Mouse (Mus musculus): ENCODE results near the gene Megf11. TPM values are rescaled to one million over a fixed set of nuclear protein-coding genes. Genes with fewer than 3 reads are reported as not detected.
A peak's percentile ranks its signal among the peaks of the same experiment; 100 is the strongest.

The Megf11 gene
- polyA plus RNA-seq, 1 experiment from 2014 or later, result 0.23 TPM

DNA sequence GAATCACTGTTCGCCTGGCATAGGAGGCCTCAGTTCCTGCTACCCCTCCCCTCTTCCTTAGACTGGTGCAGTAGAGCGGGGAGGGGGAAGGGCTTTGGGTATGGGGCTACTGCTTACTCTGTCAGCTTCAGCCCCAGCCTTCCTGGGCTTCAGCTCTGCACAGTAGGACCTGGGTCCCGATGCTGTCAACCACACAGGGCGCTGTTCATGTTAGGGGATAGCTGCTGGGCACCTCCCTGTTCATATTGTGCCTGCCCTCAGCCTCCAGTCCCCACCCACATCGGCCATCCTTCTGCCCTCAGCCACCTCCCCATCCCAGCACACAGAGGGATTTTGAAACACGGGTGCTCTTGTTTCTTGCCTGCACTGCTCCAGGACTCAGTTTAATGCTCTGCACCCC, 61.6 kb downstream of the Megf11 start:
- Histone ChIP-seq H3K9me3 (replicated peaks) (no peaks in the 10 kb centered on the region), H3K27ac (0 out of 2 replicates have a peak overlapping the region, but pooled peaks have one; percentile 11), H3K9ac (no peak overlapping the region), H3K4me1 (replicated peaks) (peaks cover 34% of the 10 kb centered on the region), H3K4me3 (replicated peaks) (no peak overlapping the region), H3K36me3 (no peaks in the 10 kb centered on the region), H3K27me3 (0 out of 2 replicates have a peak, but pooled peaks cover 3% of the 10 kb centered on the region), H3K4me2 (peak overlapping the region; percentile 12; the same call in 1 of the 2 replicates)
- DNase-seq (no peak), ATAC-seq (ENCODE audit: low read depth) (peak; percentile 54)
- WGBS (ENCODE audit: insufficient replicate concordance), result 28% methylated on average over 6 of the region's 6 CpGs

DNA sequence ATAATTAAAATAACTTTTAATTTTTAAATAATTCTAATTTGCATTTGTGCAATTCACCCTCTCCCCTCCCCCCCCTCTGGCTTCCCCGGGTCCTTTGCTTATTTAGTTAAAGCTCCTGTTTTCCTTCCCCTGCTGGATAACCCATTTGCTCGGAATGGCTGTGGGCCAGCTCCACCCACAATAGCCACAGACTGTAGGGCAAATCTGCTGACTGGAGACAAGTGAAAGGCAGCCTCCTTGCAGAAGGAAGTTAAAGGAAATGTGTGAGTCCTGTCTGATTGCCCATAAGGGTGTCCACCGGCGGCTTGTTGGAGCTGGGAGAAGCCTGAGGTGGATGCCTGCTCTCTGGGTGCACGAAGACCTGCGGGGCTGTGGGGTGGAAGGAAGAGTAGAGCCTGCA, 62.1 kb downstream of the Megf11 start:
- no peak overlapping the region for H3K4me3 ChIP-seq (replicated peaks)
- H3K4me2 ChIP-seq, result peak overlapping the region; percentile 26
- peak overlapping the region; percentile 62 for H3K27ac ChIP-seq
- no peak overlapping the region for H3K9ac ChIP-seq
- H3K27me3 ChIP-seq, result 0 out of 2 replicates have a peak, but pooled peaks cover 3% of the 10 kb centered on the region
- ATAC-seq (ENCODE audit: low read depth), result peak; percentile 56
- no peaks in the 10 kb centered on the region for H3K9me3 ChIP-seq (replicated peaks)
- H3K4me1 ChIP-seq (replicated peaks), result peaks cover 37% of the 10 kb centered on the region
- no peak for DNase-seq
- no peaks in the 10 kb centered on the region for H3K36me3 ChIP-seq
- 5% methylated on average over 6 of the region's 6 CpGs for WGBS (ENCODE audit: insufficient replicate concordance)

GRCm38 (mm10) chr9:64452769-64453168, 67.3 kb downstream of the Megf11 start:
- ATAC-seq (ENCODE audit: low read depth) (0 out of 2 replicates have a peak, but pooled peaks have one; percentile 31), DNase-seq (no peak)
- H3K4me3 ChIP-seq (replicated peaks), result no peak overlapping the region
- H3K27me3 ChIP-seq, result peaks cover 6% of the 10 kb centered on the region; the same call in 1 of the 2 replicates
- WGBS (ENCODE audit: insufficient replicate concordance), result 15% methylated on average over 5 of the region's 5 CpGs
- H3K36me3 ChIP-seq, result no peaks in the 10 kb centered on the region
- H3K4me2 ChIP-seq, result no peak overlapping the region
- no peaks in the 10 kb centered on the region for H3K9me3 ChIP-seq (replicated peaks)
- no peak overlapping the region for H3K9ac ChIP-seq
- no peak overlapping the region for H3K27ac ChIP-seq
- peaks cover 44% of the 10 kb centered on the region for H3K4me1 ChIP-seq (replicated peaks)

DNA sequence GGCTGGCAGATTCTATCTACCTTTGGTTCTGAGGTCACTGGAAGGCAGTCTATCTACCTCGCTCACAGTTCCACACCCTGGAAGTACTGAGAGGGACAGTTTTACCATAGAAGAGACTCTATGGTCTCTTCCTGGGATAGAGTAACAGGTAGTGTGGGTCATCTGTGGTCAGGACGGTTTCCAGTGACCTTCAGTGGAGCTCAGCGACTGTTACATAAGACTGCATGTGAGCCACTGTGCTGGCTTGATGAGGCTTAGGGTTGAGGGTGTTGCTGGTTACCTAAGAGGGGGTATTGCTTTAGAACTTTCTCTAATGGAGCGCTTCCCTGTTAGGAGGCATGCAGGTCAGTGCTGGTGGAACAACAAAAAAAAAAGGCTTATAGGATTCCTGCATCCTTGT, 68.8 kb downstream of the Megf11 start:
- Histone ChIP-seq H3K4me2 (no peak overlapping the region), H3K9me3 (replicated peaks) (no peaks in the 10 kb centered on the region), H3K27me3 (peaks cover 6% of the 10 kb centered on the region; the same call in 1 of the 2 replicates), H3K27ac (no peak overlapping the region), H3K4me3 (replicated peaks) (no peak overlapping the region), H3K36me3 (no peaks in the 10 kb centered on the region), H3K4me1 (replicated peaks) (peaks cover 29% of the 10 kb centered on the region), H3K9ac (no peak overlapping the region)
- 54% methylated on average over 4 of the region's 4 CpGs for WGBS (ENCODE audit: insufficient replicate concordance)
- ATAC-seq (ENCODE audit: low read depth) (no peak), DNase-seq (no peak)

- WGBS (ENCODE audit: insufficient replicate concordance), result 30% methylated on average over 9 of the region's 9 CpGs
- H3K27ac ChIP-seq, result no peak overlapping the region
- ATAC-seq (ENCODE audit: low read depth), result no peak
- no peaks in the 10 kb centered on the region for H3K9me3 ChIP-seq (replicated peaks)
- H3K9ac ChIP-seq, result no peak overlapping the region
- peaks cover 6% of the 10 kb centered on the region; the same call in 1 of the 2 replicates for H3K27me3 ChIP-seq
- H3K4me1 ChIP-seq (replicated peaks), result peaks cover 24% of the 10 kb centered on the region
- no peak overlapping the region for H3K4me3 ChIP-seq (replicated peaks)
- H3K36me3 ChIP-seq, result no peaks in the 10 kb centered on the region
- DNase-seq, result no peak
- H3K4me2 ChIP-seq, result no peak overlapping the region
These were observed 70.5 kb downstream of the Megf11 start for GRCm38 (mm10) chr9:64455910-64456309.

- no peak overlapping the region for H3K9ac ChIP-seq
- no peak for ATAC-seq (ENCODE audit: low read depth)
- no peak overlapping the region for H3K4me3 ChIP-seq (replicated peaks)
- H3K27me3 ChIP-seq, result peaks cover 6% of the 10 kb centered on the region; the same call in 1 of the 2 replicates
- DNase-seq, result no peak
- H3K36me3 ChIP-seq, result no peaks in the 10 kb centered on the region
- no peak overlapping the region for H3K27ac ChIP-seq
- peaks cover 21% of the 10 kb centered on the region for H3K4me1 ChIP-seq (replicated peaks)
- H3K4me2 ChIP-seq, result no peak overlapping the region
- 45% methylated on average over 7 of the region's 7 CpGs for WGBS (ENCODE audit: insufficient replicate concordance)
- H3K9me3 ChIP-seq (replicated peaks), result no peaks in the 10 kb centered on the region
These were observed 72.2 kb downstream of the Megf11 start for GRCm38 (mm10) chr9:64457596-64457995.

DNA sequence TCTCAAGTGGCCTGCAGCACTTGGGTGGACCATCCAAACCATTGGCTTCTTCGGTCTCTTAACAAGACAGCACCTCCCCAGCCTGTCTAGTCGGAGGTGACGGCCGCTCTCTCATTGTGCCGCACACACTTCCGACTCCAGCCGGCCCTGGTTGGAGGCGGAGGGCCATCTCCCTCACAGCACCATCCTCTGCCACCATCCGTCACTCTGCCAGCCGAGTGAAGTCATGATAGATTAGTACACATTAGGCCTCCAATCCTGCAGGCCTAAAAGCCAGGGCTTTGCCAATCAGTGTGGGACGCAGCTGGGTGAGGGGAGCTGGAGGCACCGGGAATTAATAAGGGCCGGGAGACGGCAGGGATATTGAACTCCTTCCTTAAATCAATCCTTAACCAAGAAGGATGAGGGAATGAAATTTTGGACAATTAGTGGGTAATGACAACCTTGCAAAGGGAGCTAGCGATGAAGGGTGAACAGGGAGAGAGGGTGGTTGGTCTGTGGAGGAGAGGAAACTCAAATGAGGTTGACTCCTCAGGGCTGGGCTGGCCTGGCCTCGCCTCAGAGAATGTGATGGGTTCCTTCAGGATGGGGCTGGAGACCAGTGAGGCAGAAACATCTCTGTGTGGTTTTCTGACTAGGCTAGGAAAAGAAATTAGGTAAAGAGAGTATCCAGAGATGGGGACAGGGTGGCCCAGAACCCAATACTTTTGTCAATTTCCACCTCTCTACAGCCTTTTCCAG, 76.3 kb downstream of the Megf11 start:
- peaks cover 3% of the 10 kb centered on the region; the same call in 1 of the 2 replicates for H3K27me3 ChIP-seq
- H3K9ac ChIP-seq, result no peak overlapping the region
- ATAC-seq (ENCODE audit: low read depth), result no peak
- no peak for DNase-seq
- H3K36me3 ChIP-seq, result no peaks in the 10 kb centered on the region
- H3K9me3 ChIP-seq (replicated peaks), result no peaks in the 10 kb centered on the region
- whole genome bisulfite sequencing (ENCODE audit: insufficient replicate concordance), result 80% methylated on average over 16 of the region's 16 CpGs
- H3K27ac ChIP-seq, result no peak overlapping the region
- H3K4me1 ChIP-seq (replicated peaks), result peaks cover 8% of the 10 kb centered on the region; the same call in 1 of the 2 replicates
- no peak overlapping the region for H3K4me2 ChIP-seq
- H3K4me3 ChIP-seq (replicated peaks), result no peak overlapping the region

DNA sequence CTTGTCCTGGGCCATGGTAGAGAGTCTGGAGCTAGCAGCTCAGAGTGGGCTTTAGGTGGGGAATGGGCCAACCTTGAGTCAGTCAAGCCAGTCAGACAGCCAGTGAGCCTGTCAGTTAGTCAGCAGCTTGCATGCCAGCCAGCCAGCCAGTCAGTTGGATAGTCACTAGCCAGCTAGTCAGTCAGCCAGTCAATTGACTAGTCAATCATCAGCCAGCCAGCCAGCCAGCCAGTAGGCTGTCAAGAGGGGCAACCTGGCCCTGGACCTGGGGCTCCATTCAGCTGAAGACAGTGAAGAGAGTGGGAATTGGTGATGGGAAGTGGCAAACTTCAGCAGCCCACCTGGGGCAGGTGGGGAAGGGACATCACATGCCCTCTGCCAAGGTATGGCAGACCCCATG, 77.4 kb downstream of the Megf11 start:
- Histone ChIP-seq H3K4me1 (replicated peaks) (no peaks in the 10 kb centered on the region), H3K27me3 (peaks cover 3% of the 10 kb centered on the region; the same call in 1 of the 2 replicates), H3K36me3 (no peaks in the 10 kb centered on the region), H3K9ac (no peak overlapping the region), H3K4me3 (replicated peaks) (no peak overlapping the region), H3K27ac (no peak overlapping the region), H3K4me2 (no peak overlapping the region), H3K9me3 (replicated peaks) (no peaks in the 10 kb centered on the region)
- DNase-seq (no peak), ATAC-seq (ENCODE audit: low read depth) (no peak)

DNA sequence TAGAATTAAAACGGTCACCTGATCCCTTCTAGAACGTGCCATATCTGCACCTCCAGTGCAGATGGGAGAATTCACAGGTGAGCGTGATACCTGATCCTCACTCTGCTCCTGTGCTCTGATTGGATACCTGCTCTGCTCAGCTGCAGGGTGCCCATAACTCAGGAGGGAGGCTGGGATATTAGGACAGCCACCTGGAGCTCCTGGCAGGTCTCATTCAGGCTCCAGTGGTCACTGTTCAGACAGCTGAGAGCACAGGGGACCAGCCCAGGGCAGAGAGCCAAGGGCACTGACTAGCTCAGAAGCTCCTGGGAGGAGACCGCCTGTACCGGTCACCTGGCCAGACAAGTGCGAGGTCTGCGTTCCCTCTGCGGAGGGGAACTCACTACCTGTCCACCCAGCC, 80.7 kb downstream of the Megf11 start:
- DNase-seq, result no peak
- WGBS (ENCODE audit: insufficient replicate concordance), result 66% methylated on average over 8 of the region's 8 CpGs
- Histone ChIP-seq H3K4me1 (replicated peaks) (no peaks in the 10 kb centered on the region), H3K27me3 (peaks cover 3% of the 10 kb centered on the region; the same call in 1 of the 2 replicates), H3K9me3 (replicated peaks) (no peaks in the 10 kb centered on the region), H3K4me2 (no peak overlapping the region), H3K4me3 (replicated peaks) (no peak overlapping the region), H3K9ac (no peak overlapping the region), H3K36me3 (no peaks in the 10 kb centered on the region), H3K27ac (no peak overlapping the region)
- ATAC-seq (ENCODE audit: low read depth), result no peak

- no peaks in the 10 kb centered on the region for H3K36me3 ChIP-seq
- ATAC-seq (ENCODE audit: low read depth), result no peak
- H3K9ac ChIP-seq, result no peak overlapping the region
- H3K27ac ChIP-seq, result no peak overlapping the region
- H3K4me2 ChIP-seq, result no peak overlapping the region
- peaks cover 1% of the 10 kb centered on the region for H3K4me1 ChIP-seq (replicated peaks)
- no peak for DNase-seq
- H3K4me3 ChIP-seq (replicated peaks), result no peak overlapping the region
- WGBS (ENCODE audit: insufficient replicate concordance), result 63% methylated on average over 4 of the region's 4 CpGs
- no peaks in the 10 kb centered on the region for H3K9me3 ChIP-seq (replicated peaks)
- H3K27me3 ChIP-seq, result peaks cover 3% of the 10 kb centered on the region; the same call in 1 of the 2 replicates
These were observed 81.1 kb downstream of the Megf11 start for GRCm38 (mm10) chr9:64466564-64466963.

- no peak for DNase-seq
- Histone ChIP-seq H3K9ac (no peak overlapping the region), H3K36me3 (no peaks in the 10 kb centered on the region), H3K27ac (no peak overlapping the region), H3K4me1 (replicated peaks) (peaks cover 32% of the 10 kb centered on the region), H3K9me3 (replicated peaks) (no peaks in the 10 kb centered on the region), H3K4me2 (no peak overlapping the region), H3K4me3 (replicated peaks) (no peak overlapping the region), H3K27me3 (peaks cover 12% of the 10 kb centered on the region; the same call in 1 of the 2 replicates)
- ATAC-seq (ENCODE audit: low read depth), result no peak
- 79% methylated on average over 1 of the region's 1 CpGs for WGBS (ENCODE audit: insufficient replicate concordance)
These were observed 85.4 kb downstream of the Megf11 start for GRCm38 (mm10) chr9:64470806-64471205.

DNA sequence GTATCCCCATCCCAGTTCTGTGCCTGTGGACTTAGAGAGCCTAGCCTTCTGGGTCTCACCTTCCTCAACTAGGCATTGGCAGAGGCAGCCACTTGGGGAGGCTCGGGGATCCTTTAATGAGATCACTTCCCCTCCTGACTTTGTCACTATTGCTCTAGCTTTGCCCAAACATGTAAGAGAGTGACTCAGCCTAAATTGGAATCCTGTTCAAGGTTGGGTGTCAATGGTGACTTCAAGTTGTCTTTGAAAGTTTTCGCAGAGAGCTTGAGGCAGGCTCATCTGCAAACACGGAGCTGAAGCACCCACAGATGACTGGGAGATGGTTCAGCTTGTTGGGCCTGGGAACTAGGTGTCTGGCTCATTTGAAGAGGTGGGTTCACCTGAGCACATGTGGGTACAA, 85.9 kb downstream of the Megf11 start:
- Histone ChIP-seq H3K36me3 (no peaks in the 10 kb centered on the region), H3K4me1 (replicated peaks) (peaks cover 36% of the 10 kb centered on the region), H3K27me3 (peaks cover 9% of the 10 kb centered on the region; the same call in 1 of the 2 replicates), H3K27ac (no peak overlapping the region), H3K9ac (no peak overlapping the region), H3K4me2 (no peak overlapping the region), H3K9me3 (replicated peaks) (no peaks in the 10 kb centered on the region), H3K4me3 (replicated peaks) (no peak overlapping the region)
- ATAC-seq (ENCODE audit: low read depth) (no peak), DNase-seq (no peak)
- 65% methylated on average over 3 of the region's 3 CpGs for WGBS (ENCODE audit: insufficient replicate concordance)
